Mouse (Mus musculus): Measurements from ENCODE around the gene Ascc2.

Gene Ascc2

GRCm38 (mm10) chr11:4637534-4638234 lies at the start of gene Ascc2:
TSS of gene Ascc2 (plus strand) at chr11:4637747.
- DNase-seq (ENCODE audit: low spot score), result peak; percentile 96

- DNase-seq (ENCODE audit: low spot score), result no peak
These were observed 45.7 kb upstream of the Ascc2 start for GRCm38 (mm10) chr11:4591811-4592210.

- DNase-seq (ENCODE audit: low spot score), result no peak
These were observed 44.1 kb upstream of the Ascc2 start for GRCm38 (mm10) chr11:4593491-4593848.

- peak; percentile 34 for DNase-seq (ENCODE audit: low spot score)
These were observed 43.5 kb upstream of the Ascc2 start for GRCm38 (mm10) chr11:4593849-4594607.

- DNase-seq (ENCODE audit: low spot score), result peak; percentile 93
These were observed 42.7 kb upstream of the Ascc2 start, which contains the start of gene Mtmr3 for GRCm38 (mm10) chr11:4594608-4595500. TSS of gene Mtmr3 (minus strand) at chr11:4594863.

- DNase-seq (ENCODE audit: low spot score), result no peak
These were observed 39.1 kb upstream of the Ascc2 start for GRCm38 (mm10) chr11:4598411-4598810.

- no peak for DNase-seq (ENCODE audit: low spot score)
These were observed 37.6 kb upstream of the Ascc2 start for GRCm38 (mm10) chr11:4599916-4600315.

- DNase-seq (ENCODE audit: low spot score), result no peak
These were observed 35.7 kb upstream of the Ascc2 start for GRCm38 (mm10) chr11:4601890-4602289.

- no peak for DNase-seq (ENCODE audit: low spot score)
These were observed 34.7 kb upstream of the Ascc2 start for GRCm38 (mm10) chr11:4602691-4603441.

GRCm38 (mm10) chr11:4604441-4604840 lies 33.1 kb upstream of the Ascc2 start:
- no peak for DNase-seq (ENCODE audit: low spot score)

- DNase-seq (ENCODE audit: low spot score), result no peak
These were observed 32.1 kb upstream of the Ascc2 start for GRCm38 (mm10) chr11:4605414-4605813.

- DNase-seq (ENCODE audit: low spot score), result no peak
These were observed 31.0 kb upstream of the Ascc2 start for GRCm38 (mm10) chr11:4606541-4606940.

- DNase-seq (ENCODE audit: low spot score), result no peak
These were observed 25.6 kb upstream of the Ascc2 start for GRCm38 (mm10) chr11:4611904-4612303.

GRCm38 (mm10) chr11:4620017-4620485 lies 17.5 kb upstream of the Ascc2 start, which contains the start of gene Gm11032:
TSS of gene Gm11032 (plus strand) at chr11:4620067.
- no peak for DNase-seq (ENCODE audit: low spot score)

GRCm38 (mm10) chr11:4620501-4621108 lies 16.9 kb upstream of the Ascc2 start:
- DNase-seq (ENCODE audit: low spot score), result peak; percentile 42

- no peak for DNase-seq (ENCODE audit: low spot score)
These were observed 15.7 kb upstream of the Ascc2 start for GRCm38 (mm10) chr11:4621866-4622265.

GRCm38 (mm10) chr11:4622442-4622986 lies 15.0 kb upstream of the Ascc2 start:
- no peak for DNase-seq (ENCODE audit: low spot score)

GRCm38 (mm10) chr11:4622997-4623396 lies 14.6 kb upstream of the Ascc2 start:
- DNase-seq (ENCODE audit: low spot score), result no peak

GRCm38 (mm10) chr11:4625931-4626330 lies 11.6 kb upstream of the Ascc2 start:
- no peak for DNase-seq (ENCODE audit: low spot score)

- DNase-seq (ENCODE audit: low spot score), result no peak
These were observed 9.9 kb upstream of the Ascc2 start for GRCm38 (mm10) chr11:4627636-4628035.

GRCm38 (mm10) chr11:4629861-4630280 lies 7.7 kb upstream of the Ascc2 start:
- no peak for DNase-seq (ENCODE audit: low spot score)

Measured in ovary, postnatal 14 days (tissue).